Mouse (Mus musculus): ENCODE measurements around the gene Gm13030.
"Not testable (repeated sequence)": the region's sequence is repeated elsewhere in the genome, so short reads cannot be mapped to it uniquely, and the experiment has no call there.

The Gm13030 gene

DNA sequence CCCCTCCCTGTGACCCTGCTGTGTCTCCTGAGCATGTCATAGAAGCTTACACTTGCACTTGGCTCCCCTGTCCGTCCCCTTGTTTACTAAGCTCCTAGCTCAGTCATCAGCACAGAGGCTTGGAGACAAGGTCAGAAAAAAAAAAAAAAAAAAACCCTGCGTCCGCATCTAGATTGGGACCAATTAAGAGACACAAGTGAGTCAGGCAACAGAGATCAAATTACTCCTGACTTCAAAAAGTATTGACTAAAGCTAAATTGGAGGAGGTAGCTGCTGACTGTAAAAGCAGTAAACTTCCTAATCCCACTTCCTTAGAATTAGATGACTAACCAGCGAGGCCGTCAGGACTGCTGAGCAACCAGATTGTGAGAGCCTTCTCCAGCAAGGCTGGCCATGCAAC is 8.7 kb downstream of the Gm13030 start:
- DNase-seq = no peak

DNA sequence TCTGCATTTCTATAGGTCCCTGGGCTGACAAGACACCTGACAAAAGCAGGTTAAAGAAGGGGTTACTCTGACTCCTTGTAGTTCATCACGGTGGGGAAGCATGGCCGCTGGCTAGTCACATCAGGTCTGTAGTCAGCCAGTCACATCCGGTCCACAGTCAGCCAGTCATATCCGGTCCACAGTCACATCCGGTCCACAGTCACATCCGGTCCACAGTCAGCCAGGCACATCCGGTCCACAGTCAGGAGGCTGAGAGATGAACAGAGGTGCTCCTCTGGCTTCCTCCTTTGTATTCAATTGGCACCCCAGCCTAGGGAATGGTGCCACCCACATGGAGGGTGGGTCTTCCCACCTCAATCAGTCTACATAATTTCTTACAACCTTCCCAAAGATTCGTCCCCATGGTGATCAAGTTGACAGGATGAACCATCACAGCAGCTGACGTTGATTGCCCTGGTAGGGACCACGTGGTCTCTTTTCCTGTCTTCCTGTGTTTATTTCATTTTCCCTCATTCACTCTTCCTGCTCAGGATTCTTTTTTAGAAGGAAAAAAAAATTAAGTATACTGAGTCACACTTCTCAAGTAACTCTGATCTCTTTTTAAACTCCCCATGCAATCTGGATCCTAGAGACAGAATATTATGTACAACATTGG is 10.3 kb downstream of the Gm13030 start, which contains the start of gene Pla2g5:
Pla2g5 (minus strand) TSS at position 139 of the 655 bp plus-strand sequence.
- DNase-seq = peak; percentile 26 to 43

DNA sequence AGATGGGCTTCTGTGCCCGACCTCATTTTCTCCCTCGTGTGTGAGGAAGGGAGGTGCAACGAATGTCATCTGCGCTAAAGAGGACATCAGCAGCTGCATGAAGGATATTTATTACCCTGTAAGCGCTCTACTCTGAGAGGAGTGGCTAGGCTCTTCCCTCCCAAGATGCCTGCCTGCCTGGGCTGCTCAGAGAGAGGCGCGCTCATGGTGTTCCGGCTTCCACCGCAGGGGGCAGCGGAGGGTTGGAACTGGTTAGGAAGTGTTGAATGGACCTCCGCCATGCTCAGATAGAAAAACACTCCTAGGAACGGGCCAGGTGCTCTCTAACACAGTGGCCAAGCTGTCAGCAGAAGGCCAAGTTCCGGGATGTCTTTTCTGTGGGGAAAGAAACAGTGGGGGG is 14.0 kb downstream of the Gm13030 start:
- peak; percentile 68 to 80 for DNase-seq

DNA sequence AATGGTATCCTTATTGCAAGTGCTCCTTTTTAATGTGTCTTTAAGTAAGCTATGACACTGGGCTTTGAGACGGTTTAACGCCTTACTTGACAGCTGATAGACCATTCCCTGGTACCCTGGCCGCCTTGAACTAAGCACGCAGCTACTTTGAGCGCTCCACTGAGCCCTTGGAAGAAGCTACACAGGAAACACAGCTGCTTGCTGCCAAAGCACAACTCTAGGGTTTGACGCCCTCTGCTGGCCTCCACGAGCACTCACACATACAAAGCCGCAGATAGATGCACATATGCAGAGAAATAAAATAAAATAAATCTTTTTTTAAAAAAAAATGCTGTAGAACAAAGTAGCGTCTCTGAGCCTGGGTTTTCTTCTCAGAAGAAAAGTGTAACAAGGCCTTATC is 14.5 kb downstream of the Gm13030 start:
- no peak for DNase-seq

DNA sequence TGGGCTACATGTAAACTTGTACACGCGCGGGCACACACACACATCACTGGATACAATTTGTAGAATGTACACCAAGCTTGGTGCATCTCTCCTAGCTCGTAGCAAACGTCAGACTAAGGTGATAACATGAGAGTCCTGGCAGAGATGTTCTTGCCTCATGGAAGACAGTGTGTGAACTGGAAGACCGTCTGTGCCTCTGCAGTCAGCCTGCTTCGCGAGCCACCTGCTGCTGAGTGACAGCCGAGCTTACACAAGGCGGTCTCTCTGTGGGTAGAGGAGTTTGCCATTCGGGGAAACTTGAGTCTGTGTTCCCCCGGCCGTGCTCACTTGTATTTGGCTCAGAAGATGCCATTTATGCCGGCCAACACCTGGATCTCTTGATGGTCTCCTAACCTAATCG is 15.3 kb downstream of the Gm13030 start:
- DNase-seq = no peak

DNA sequence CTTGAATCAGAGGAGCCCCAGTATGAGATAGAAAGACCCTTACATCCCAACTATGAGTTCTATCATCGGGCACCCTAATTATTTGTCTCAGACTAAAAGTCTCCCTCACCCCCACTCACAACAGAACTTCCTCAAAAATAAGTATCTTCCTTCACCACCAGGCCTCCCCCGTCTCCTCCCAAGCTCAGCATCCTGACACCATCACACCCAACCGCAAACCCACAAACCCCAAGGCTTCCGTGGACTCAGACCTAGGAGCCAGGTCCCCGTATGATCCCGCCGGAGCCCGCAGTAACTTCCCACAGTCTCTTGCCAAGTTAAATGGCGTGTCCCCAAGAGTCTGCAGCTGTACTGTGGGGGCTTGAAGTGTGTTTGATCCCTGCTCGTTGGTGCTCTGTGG is 16.2 kb downstream of the Gm13030 start:
- no peak for DNase-seq

DNA sequence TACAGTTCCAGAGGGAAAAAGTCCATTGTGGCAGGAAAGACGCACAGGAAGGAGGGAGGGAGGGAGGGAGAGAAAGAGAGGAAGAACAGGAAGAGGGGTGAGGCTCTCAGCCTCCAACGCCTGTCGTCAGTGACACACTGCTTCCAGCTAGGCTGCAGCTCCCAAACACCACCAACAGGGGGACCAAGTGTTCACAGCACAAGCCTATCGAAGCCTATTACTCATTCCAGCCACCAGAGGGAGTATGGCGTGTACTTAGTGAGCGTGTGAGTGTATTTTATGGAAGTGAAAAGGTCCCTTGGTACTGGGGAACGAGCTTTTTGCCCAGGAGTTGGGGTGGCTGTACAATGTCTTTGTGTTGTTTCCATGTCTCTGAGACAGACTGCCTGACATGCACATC is 17.3 kb downstream of the Gm13030 start:
- peak; percentile 73 to 83 for DNase-seq

DNA sequence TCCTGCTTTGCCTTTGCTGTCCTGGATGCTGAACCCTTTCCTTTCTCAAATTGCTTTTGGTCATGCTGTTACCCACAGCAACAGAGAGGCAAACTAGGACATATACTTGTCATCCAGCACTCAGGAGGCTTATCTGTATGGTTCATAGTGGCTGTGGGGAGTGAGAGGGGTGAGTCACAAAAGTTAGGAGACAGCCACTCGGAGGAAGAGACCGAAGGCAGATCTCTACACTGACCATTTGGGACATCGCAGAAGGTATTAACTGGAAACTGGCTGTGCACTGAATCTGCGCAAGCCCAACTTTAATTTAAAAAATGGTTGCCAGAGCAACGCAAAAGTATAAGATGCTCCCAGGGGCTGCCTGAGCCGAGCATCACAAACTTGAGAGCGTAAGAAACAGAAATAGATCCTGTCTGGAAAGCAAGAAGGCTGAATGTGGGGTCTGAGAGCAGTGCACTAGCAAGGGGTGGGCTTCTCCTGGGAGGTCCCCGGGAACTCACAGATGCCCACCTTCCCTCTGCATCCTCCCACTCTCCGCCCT is 18.6 kb downstream of the Gm13030 start:
- DNase-seq = no peak

DNA sequence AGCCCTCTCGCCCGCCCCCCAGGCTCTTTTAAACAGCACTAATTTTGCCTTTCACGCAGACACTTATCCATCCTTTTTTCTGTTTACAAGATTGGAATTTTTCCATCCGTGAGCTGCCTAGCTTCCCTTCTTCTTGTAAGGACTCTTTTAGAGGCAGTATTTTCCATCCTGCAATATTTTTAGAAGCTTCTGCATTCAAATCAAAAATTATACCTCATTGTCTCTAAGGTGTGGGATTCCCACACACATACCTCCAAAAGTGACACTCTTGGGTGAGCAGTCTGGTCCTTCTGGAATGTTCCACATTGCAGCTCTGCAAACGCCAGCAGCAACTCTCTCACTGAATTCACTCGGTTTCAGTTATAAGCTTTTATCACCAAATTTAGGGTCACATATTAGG is 20.8 kb downstream of the Gm13030 start:
- DNase-seq = no peak

DNA sequence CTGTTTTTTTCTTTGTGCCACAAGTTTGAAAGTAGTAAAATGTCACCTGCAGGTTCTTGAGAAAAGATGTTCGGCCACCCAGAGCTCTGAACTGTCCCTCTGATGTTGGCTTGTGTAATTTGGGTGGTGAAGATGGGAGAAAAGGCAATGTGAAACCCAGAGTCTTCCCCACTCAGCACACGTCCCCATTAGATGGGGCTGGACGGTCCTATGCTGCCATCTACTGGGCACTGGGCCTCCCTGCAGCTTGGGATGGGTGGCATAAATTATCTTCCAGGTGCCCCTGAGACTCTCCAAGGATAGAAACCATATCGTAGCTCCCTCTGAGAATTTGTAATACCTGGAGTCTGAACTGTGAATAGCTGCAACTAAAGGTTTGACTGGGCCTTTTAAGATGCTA is 22.3 kb downstream of the Gm13030 start:
- DNase-seq = peak; percentile 56 to 81

DNA sequence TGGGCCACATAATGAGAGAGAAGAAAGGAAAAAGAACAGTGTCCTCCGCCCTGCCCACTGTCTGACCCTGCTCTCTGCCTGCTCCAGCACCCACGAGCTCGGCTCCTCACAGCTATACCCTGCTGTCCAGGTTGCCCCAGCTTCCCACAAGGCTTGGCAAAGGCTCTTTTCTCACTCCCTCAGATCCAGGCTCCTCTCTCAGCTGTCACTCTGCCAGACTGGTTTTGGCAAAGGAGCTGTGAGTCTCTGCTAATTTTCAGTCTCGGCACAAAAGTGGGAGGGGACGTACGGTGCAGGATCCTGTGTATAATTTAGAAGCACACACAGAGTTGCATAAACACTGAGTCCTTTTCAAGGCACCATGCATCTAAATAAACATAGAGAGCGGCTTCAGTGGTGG is 32.4 kb downstream of the Gm13030 start:
- DNase-seq = peak; percentile 51 to 55

DNA sequence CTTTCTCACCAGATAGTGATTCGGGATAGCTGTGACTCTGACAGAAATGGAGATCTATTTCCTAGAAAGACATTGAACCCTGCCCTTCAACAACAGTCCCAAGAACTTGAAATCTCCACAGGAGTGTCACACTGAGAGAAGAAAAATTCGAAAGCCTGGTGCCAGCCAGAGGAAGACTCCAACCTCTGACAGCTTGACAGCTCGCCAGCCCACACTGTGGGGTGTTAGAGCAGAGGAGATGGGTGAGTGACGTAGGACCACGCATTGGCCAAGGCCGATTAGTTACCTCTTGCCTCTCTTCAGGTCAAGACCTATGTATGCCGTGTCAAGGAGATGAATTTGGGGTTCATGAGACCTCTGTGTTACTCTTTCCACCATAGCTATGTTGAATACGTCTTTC is 33.0 kb downstream of the Gm13030 start:
- no peak for DNase-seq

DNA sequence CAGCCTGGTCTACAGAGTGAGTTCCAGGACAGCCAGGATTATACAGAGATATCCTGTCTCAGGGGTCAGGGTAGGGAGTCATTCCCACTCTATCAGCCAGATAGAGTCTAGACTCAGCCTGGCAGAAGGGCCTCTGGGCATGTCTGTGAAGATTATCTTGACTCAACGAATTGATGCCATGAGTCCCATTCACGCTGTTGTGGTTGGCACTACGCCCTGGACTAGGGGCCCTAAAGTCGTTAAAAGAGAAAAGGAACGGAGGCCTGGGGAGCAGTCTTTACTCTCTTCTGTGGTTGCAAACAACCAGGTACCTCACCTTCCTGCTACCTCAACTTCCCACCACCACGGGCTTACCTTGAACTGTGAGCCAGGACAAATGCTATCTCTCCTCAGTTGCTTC is 34.0 kb downstream of the Gm13030 start:
- DNase-seq = no peak

DNA sequence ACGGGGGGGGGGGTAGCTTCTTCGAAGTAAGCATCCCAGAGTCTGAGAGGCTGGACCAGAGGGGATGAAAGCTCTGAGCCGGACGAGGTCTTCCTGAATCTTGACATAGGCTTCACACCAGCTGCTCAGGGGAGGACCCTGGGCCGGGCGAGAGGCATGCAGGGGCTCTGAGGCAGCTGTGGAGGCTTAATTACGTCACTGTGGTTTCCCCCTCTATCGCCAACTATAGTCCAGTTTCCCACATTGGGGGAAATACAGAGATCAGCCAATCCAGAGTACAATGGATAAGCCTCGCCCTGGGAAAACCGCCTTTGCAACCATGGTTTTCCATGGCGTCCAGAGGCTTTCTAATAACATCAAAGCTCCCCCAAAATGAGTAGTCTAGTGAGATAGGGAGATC is 46.6 kb downstream of the Gm13030 start:
- DNase-seq = no peak

DNA sequence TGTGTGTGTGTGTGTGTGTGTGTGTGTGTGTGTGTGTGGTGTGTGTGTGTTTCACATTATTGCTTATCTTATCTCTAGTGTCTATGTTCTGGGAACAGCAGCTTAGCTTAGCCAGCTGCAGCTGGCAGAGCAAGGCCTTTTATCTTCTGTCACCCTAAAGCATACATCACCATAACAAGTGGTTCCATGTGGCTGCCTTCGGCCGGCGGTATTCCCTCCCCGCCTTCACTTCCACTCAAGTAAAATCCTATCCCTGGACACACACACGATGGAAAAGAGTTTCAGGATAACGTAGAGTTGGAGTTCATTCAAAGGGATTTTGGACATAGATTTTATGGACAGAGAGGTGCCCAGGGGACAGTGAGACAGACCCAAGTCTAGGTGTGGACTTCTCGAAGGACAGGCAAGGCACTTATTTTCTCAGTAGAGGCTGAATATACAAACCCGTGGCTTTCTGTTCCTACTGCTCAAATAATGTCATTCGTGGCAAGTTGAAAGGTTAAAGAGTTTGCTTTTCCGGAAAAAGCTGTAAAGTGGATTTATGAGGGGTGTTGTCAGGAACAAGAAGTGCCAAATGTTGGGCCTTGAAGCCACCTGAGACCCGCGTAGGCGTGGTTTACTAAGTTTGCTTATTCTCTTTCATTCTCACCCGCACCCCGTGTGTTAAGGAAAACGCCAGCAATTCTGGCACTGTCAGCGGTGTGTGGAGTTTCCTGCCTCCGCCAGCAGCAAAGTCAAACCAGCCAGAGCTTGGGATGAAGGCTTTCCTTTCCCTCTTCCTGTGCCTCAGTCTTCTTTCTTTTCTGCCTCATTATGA is 47.8 kb downstream of the Gm13030 start:
- DNase-seq = peak in 1 of 2 experiments; percentile 45

DNA sequence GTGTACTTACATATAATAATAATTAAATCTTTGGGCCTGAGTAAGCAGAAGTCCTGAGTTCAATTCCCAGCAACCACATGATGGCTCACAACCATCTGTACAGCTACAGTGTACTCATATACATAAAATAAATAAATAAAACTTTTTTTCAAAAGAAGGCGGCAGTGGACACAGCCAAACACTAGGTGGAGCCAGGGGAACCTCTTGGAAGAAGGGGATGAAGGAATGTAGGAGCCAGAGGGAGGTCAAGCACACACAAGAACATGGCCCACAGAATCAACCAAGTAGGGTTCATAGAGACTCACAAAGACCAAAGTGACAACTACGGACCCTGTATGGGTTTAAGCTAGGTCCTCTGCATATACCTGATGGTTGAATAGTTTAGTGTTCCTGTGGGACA is 49.1 kb downstream of the Gm13030 start:
- peak in 1 of 2 experiments; percentile 11 for DNase-seq

DNA sequence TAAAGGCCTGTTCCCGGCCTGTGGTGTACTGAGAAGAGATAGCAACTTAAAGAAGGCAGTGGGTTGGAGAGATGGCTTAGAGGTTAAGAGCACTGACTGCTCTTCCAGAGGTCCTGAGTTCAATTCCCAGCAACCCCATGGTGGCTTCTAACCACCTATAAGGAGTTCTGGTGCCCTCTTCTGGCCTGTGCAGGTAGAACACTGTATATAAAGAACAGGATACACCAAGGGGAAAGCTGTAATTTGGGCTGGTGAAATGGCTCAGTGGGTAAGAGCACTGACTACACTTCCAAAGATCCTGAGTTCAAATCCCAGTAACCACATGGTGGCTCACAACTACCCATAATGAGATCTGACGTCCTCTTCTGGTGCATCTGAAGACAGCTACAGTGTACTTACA is 49.6 kb downstream of the Gm13030 start:
- DNase-seq = not testable (repeated sequence)

DNA sequence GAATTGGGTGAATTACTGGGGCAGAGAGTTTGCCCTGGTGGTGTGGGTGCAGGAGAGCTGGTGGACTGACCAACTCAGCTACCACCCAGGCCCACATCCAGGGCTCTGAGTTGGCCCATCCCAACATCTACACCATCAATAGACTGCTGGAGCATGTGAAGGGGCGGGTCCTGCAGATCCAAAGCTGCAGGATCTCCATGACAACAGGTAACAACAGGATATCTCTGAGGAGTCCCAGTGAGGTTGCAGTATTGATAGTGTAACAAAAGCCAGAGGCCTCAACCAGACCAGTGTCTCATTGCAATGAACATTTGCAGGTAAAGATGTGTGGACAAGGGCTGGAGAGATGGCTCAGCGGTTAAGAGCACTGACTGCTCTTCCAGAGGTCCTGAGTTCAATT is 52.7 kb downstream of the Gm13030 start:
- DNase-seq = no peak

All from lung, postnatal 4 days (tissue).